Comparison of ENCODE assay signal across 21 mouse cellular contexts in the genomic region with DNA sequence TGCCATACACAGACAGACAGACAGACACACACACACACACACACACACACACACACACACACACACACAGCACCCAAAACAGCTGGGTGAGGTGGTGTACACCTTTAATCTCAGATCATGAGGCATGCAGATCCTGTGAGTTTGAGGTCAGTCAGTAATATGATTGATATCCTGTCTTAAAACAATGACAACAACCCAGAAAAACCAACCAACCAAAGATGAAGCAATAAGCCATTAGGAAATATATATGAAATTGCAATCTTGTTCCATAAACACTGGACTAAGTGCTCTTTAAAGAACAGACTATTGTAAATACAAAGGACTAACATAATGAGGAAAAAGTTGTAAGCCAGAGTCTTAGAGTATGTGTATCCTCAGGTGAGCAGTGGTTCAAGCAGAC.
"Had no signal": no experiment of that assay in that cellular context is flagged by ENCODE, and none has a peak within 500 bp of the region (broad histone marks: within the 10 kb centered on the region; RNA-seq: fewer than 3 reads in every experiment).

No protein-coding gene starts in this region.

- H3K36me3 ChIP-seq: liver, embryonic 13.5 days had no signal

- H3K4me3 ChIP-seq: liver, embryonic 13.5 days; lung, embryonic 15.5 days; megakaryocyte, embryonic 14.5 days; midbrain, embryonic 10.5 days; midbrain, embryonic 12.5 days; myocyte; neural tube, embryonic 13.5 days; neural tube, embryonic 15.5 days had no signal

- H3K9ac ChIP-seq: liver, embryonic 13.5 days; lung, embryonic 15.5 days; midbrain, embryonic 12.5 days; neural tube, embryonic 13.5 days; neural tube, embryonic 15.5 days had no signal

- H3K4me1 ChIP-seq: liver, embryonic 13.5 days; lung, embryonic 15.5 days; megakaryocyte, embryonic 14.5 days; midbrain, embryonic 10.5 days; midbrain, embryonic 12.5 days; neural tube, embryonic 13.5 days; neural tube, embryonic 15.5 days had no signal

- ATAC-seq: midbrain, embryonic 16.5 days had no signal

- H3K9me3 ChIP-seq: liver, embryonic 13.5 days; lung, embryonic 15.5 days; megakaryocyte, embryonic 14.5 days; midbrain, embryonic 10.5 days; midbrain, embryonic 12.5 days; neural tube, embryonic 13.5 days; neural tube, embryonic 15.5 days had no signal

- DNase-seq: liver, embryonic 13.5 days; lung, adult 2 months; lung, postnatal 10 days; midbrain, embryonic 14.5 days; retina, postnatal 1 day; right cerebral cortex, adult 18-20 months; right cerebral cortex, postnatal 25 days; right cerebral cortex, postnatal 4 days; spleen, adult 18-20 months; thymus, adult 18-20 months; thymus, postnatal 14 days; thymus, postnatal 36 days had no signal

- H3K27ac ChIP-seq: liver, embryonic 13.5 days; lung, embryonic 15.5 days; macrophage; midbrain, embryonic 10.5 days; midbrain, embryonic 12.5 days; neural tube, embryonic 13.5 days; neural tube, embryonic 15.5 days had no signal

- H3K27me3 ChIP-seq: liver, embryonic 13.5 days; lung, embryonic 15.5 days; megakaryocyte, embryonic 14.5 days; midbrain, embryonic 12.5 days; neural tube, embryonic 13.5 days; neural tube, embryonic 15.5 days had no signal

- H3K4me2 ChIP-seq: liver, embryonic 13.5 days; lung, embryonic 15.5 days; midbrain, embryonic 12.5 days; neural tube, embryonic 13.5 days; neural tube, embryonic 15.5 days had no signal
